26 mouse cellular contexts compared by ENCODE assay signal in genomic region chr1:172652040-172652662, GRCm38 (mm10). TPM values are rescaled to one million over a fixed set of nuclear protein-coding genes. Genes with fewer than 3 reads are reported as not detected.
DNase-seq lines count a peak whose midpoint lies in the region; ATAC-seq and TF ChIP-seq lines count a peak whose summit lies in the region.
"Had no signal": no experiment of that assay in that cellular context is flagged by ENCODE, and none has a peak within 500 bp of the region (broad histone marks: within the 10 kb centered on the region; RNA-seq: fewer than 3 reads in every experiment).

No protein-coding gene starts in this region.

- TF ChIP-seq POLR2A in liver, adult 2 months (IDR thresholded peaks at IDR 0.05; ENCODE audit: extremely low read depth, insufficient read depth, low read length): no peak
- TF ChIP-seq POLR2A in small intestine, adult 2 months (IDR thresholded peaks at IDR 0.05; ENCODE audit: low read depth, low read length): no peak

- no peak overlapping the region for H3K27ac ChIP-seq in heart, embryonic 12.5 days (ENCODE audit: poor library complexity, severe bottlenecking)
- H3K27ac ChIP-seq in liver, adult 2 months (replicated peaks; ENCODE audit: insufficient read depth, low read depth, low read length): peak overlapping the region; percentile 94
- no peak overlapping the region for H3K27ac ChIP-seq in liver, embryonic 11.5 days (ENCODE audit: low read depth, low read length)
- H3K27ac ChIP-seq in small intestine, adult 2 months (ENCODE audit: insufficient read depth, low read depth, low read length): no peak overlapping the region
- H3K27ac ChIP-seq: left cerebral cortex, adult 2 months; lung, embryonic 15.5 days; midbrain, embryonic 13.5 days had no signal

- peak overlapping the region; percentile 20; the same call in 1 of the 2 replicates for H3K4me2 ChIP-seq in heart, embryonic 12.5 days
- H3K4me2 ChIP-seq in liver, embryonic 11.5 days: no peak overlapping the region
- H3K4me2 ChIP-seq: lung, embryonic 15.5 days; midbrain, embryonic 13.5 days had no signal

- no peaks in the 10 kb centered on the region for H3K27me3 ChIP-seq in heart, embryonic 12.5 days (replicated peaks)
- no peaks in the 10 kb centered on the region for H3K27me3 ChIP-seq in liver, adult 2 months (ENCODE audit: control insufficient read depth, insufficient read depth, low read length)
- no peaks in the 10 kb centered on the region for H3K27me3 ChIP-seq in liver, embryonic 11.5 days (replicated peaks; ENCODE audit: control insufficient read depth, insufficient read depth, low read length)
- no peaks in the 10 kb centered on the region for H3K27me3 ChIP-seq in small intestine, adult 2 months (ENCODE audit: control insufficient read depth, insufficient read depth, low read length)
- H3K27me3 ChIP-seq: CH12.LX; lung, embryonic 15.5 days; midbrain, embryonic 13.5 days had no signal

- no peak for DNase-seq in heart, adult 18-20 months
- peak; percentile 98 for DNase-seq in liver, adult 2 months (ENCODE audit: extremely low read depth, low read depth, low spot score)
- DNase-seq in liver: no peak
- no peak for DNase-seq in liver, embryonic 11.5 days (ENCODE audit: low spot score)
- no peak for DNase-seq in cerebellum, postnatal 4 days (ENCODE audit: low spot score in 2 of 2)
- DNase-seq: adrenal gland, postnatal 25 days; cerebellum, adult 11 months; cerebellum, postnatal 14 days; embryo, embryonic 11 days; kidney, adult 9 months; layer of hippocampus, adult 9-11 months had no signal

- no peak for ATAC-seq in heart, embryonic 12.5 days (ENCODE audit: insufficient number of reproducible peaks, low FRiP score)
- ATAC-seq in liver, embryonic 11.5 days (replicated peaks; ENCODE audit: low FRiP score): 0 out of 2 replicates have a peak, but pooled peaks have one; percentile 22
- no peak for ATAC-seq in granulocyte monocyte progenitor cell, adult 5-6 weeks (replicated peaks; ENCODE audit: poor library complexity, severe bottlenecking)
- ATAC-seq: forebrain, embryonic 16.5 days; hindbrain, embryonic 16.5 days; midbrain, embryonic 13.5 days had no signal

- H3K36me3 ChIP-seq in heart, embryonic 12.5 days: no peaks in the 10 kb centered on the region
- no peaks in the 10 kb centered on the region for H3K36me3 ChIP-seq in liver, adult 2 months (ENCODE audit: control insufficient read depth, insufficient read depth, low read length)
- no peaks in the 10 kb centered on the region for H3K36me3 ChIP-seq in liver, embryonic 11.5 days (ENCODE audit: control insufficient read depth, insufficient read depth, low read length)
- H3K36me3 ChIP-seq in small intestine, adult 2 months (ENCODE audit: control insufficient read depth, insufficient read depth, low read length): no peaks in the 10 kb centered on the region
- H3K36me3 ChIP-seq: lung, embryonic 15.5 days; midbrain, embryonic 13.5 days had no signal

- no peaks in the 10 kb centered on the region for H3K79me2 ChIP-seq in liver, adult 2 months (ENCODE audit: control insufficient read depth, insufficient read depth, low read length)

- no peak for TF ChIP-seq CTCF in liver, adult 2 months (IDR thresholded peaks at IDR 0.05; ENCODE audit: low read depth, low read length)
- no peak for TF ChIP-seq CTCF in small intestine, adult 2 months (IDR thresholded peaks at IDR 0.05; ENCODE audit: extremely low read depth, insufficient read length, insufficient replicate concordance, low read depth, low read length)

- no peak overlapping the region for H3K9ac ChIP-seq in heart, embryonic 12.5 days
- H3K9ac ChIP-seq in liver, adult 2 months (ENCODE audit: low read depth, low read length): peak overlapping the region; percentile 18; the same call in 1 of the 2 replicates
- H3K9ac ChIP-seq in liver, embryonic 11.5 days (ENCODE audit: low read depth, low read length): no peak overlapping the region
- H3K9ac ChIP-seq: lung, embryonic 15.5 days; midbrain, embryonic 13.5 days had no signal

- H3K4me1 ChIP-seq in heart, embryonic 12.5 days (replicated peaks): peaks cover 31% of the 10 kb centered on the region
- peaks cover 13% of the 10 kb centered on the region; the same call in 1 of the 2 replicates for H3K4me1 ChIP-seq in liver, adult 2 months (ENCODE audit: control insufficient read depth, insufficient read depth, low read length)
- no peaks in the 10 kb centered on the region for H3K4me1 ChIP-seq in liver, embryonic 11.5 days (replicated peaks; ENCODE audit: control insufficient read depth, insufficient read depth, low read length)
- peaks cover 7% of the 10 kb centered on the region; the same call in 1 of the 2 replicates for H3K4me1 ChIP-seq in small intestine, adult 2 months (ENCODE audit: control insufficient read depth, insufficient read depth, insufficient read length, low read length)
- H3K4me1 ChIP-seq: lung, embryonic 15.5 days had no signal

- H3K4me3 ChIP-seq in heart, embryonic 12.5 days: no peak overlapping the region
- peak overlapping the region; percentile 3; the same call in 1 of the 2 replicates for H3K4me3 ChIP-seq in liver, adult 2 months (ENCODE audit: insufficient read depth, low read depth, low read length)
- no peak overlapping the region for H3K4me3 ChIP-seq in liver, embryonic 11.5 days (ENCODE audit: low read depth, low read length)
- peak overlapping the region; percentile 6; the same call in 1 of the 2 replicates for H3K4me3 ChIP-seq in small intestine, adult 2 months (ENCODE audit: low read depth, low read length)
- H3K4me3 ChIP-seq: left cerebral cortex, adult 2 months; lung, embryonic 15.5 days; midbrain, embryonic 13.5 days had no signal

- H3K9me3 ChIP-seq in heart, embryonic 12.5 days (replicated peaks): no peaks in the 10 kb centered on the region
- H3K9me3 ChIP-seq in liver, embryonic 11.5 days (ENCODE audit: control insufficient read depth, low read length): no peaks in the 10 kb centered on the region
- H3K9me3 ChIP-seq: lung, embryonic 15.5 days; midbrain, embryonic 13.5 days had no signal

- WGBS in heart, embryonic 12.5 days: 57% methylated on average over 18 of the region's 18 CpGs
- 19% methylated on average over 18 of the region's 18 CpGs for WGBS in liver, adult 2 months
- 70% methylated on average over 18 of the region's 18 CpGs for WGBS in liver, embryonic 11.5 days
- WGBS in small intestine, adult 2 months: 24% methylated on average over 18 of the region's 18 CpGs

RNA-seq across cellular contexts. Expression of gene Dusp23, which starts 19.4 kb away (rescaled TPM):
- 11.3 and 11.6 TPM in 2 replicates for polyA plus RNA-seq in heart, embryonic 12.5 days (2016; fragmentation: Nextera tagmentation; extraction: Ambion mirVana)
- total RNA-seq in heart, adult 18-20 months (2021): 10 to 100 TPM in 1 of 2 experiments, 1 to 10 TPM in 1; 9.8 to 10.4 TPM
- 3.5 and 5.6 TPM in 2 replicates for total RNA-seq in liver, adult 2 months (2014; rRNA removed)
- 30.9 and 44.1 TPM in 2 replicates for polyA plus RNA-seq in liver, adult 2 months (2012; rRNA removed)
- polyA plus RNA-seq in liver, embryonic 11.5 days (2014; fragmentation: Nextera tagmentation; extraction: Ambion mirVana): 6.2 and 8.2 TPM in 2 replicates
- 12.6 and 14.4 TPM in 2 replicates for polyA plus RNA-seq in small intestine, adult 2 months (2012; rRNA removed)
- 18.2 and 22.6 TPM in 2 replicates for total RNA-seq in granulocyte monocyte progenitor cell, adult 5-6 weeks (2014; fragmentation: Nextera tagmentation)
- total RNA-seq in granulocyte monocyte progenitor cell, adult 5-6 weeks (2017): 2.6 and 2.9 TPM in 2 replicates

RNA-seq across cellular contexts. Expression of gene Crp, which starts 45.7 kb away (rescaled TPM):
- 0.10 TPM in 1 of 2 replicates, not detected in the other for polyA plus RNA-seq in heart, embryonic 12.5 days (2016; fragmentation: Nextera tagmentation; extraction: Ambion mirVana)
- total RNA-seq in heart, adult 18-20 months (2021): under 1 TPM in 1 of 2 experiments, not detected in 1; 0.33 TPM
- 470 and 497 TPM in 2 replicates for total RNA-seq in liver, adult 2 months (2014; rRNA removed)
- polyA plus RNA-seq in liver, adult 2 months (2012; rRNA removed): 279 and 317 TPM in 2 replicates
- polyA plus RNA-seq in liver, embryonic 11.5 days (2014; fragmentation: Nextera tagmentation; extraction: Ambion mirVana): 3.5 and 5.8 TPM in 2 replicates
- polyA plus RNA-seq in small intestine, adult 2 months (2012; rRNA removed): 0.15 TPM in 1 of 2 replicates, not detected in the other
- not detected in 2 replicates for total RNA-seq in granulocyte monocyte progenitor cell, adult 5-6 weeks (2014; fragmentation: Nextera tagmentation)
- not detected in 2 replicates for total RNA-seq in granulocyte monocyte progenitor cell, adult 5-6 weeks (2017)
- total RNA-seq: adrenal gland, postnatal 25 days; CH12.LX; hematopoietic stem cell, adult 5-6 weeks; left cerebral cortex, adult 2 months; megakaryocyte progenitor cell, adult 5-6 weeks; MEL had no signal
- polyA plus RNA-seq: embryonic facial prominence, embryonic 14.5 days; forebrain, embryonic 16.5 days; hindbrain, embryonic 16.5 days; limb, embryonic 11.5 days; midbrain, embryonic 13.5 days had no signal

RNA-seq across cellular contexts. Expression of gene Fcrl6, which starts 49.8 kb away (rescaled TPM):
- not detected in 2 replicates for polyA plus RNA-seq in heart, embryonic 12.5 days (2016; fragmentation: Nextera tagmentation; extraction: Ambion mirVana)
- total RNA-seq in heart, adult 18-20 months (2021): not detected
- not detected in 2 replicates for total RNA-seq in liver, adult 2 months (2014; rRNA removed)
- not detected in 2 replicates for polyA plus RNA-seq in liver, adult 2 months (2012; rRNA removed)
- polyA plus RNA-seq in liver, embryonic 11.5 days (2014; fragmentation: Nextera tagmentation; extraction: Ambion mirVana): 0.11 TPM in 1 of 2 replicates, not detected in the other
- not detected in 2 replicates for polyA plus RNA-seq in small intestine, adult 2 months (2012; rRNA removed)
- not detected in 2 replicates for total RNA-seq in granulocyte monocyte progenitor cell, adult 5-6 weeks (2014; fragmentation: Nextera tagmentation)
- total RNA-seq in granulocyte monocyte progenitor cell, adult 5-6 weeks (2017): not detected in 2 replicates
- total RNA-seq: adrenal gland, postnatal 25 days; CH12.LX; hematopoietic stem cell, adult 5-6 weeks; left cerebral cortex, adult 2 months; megakaryocyte progenitor cell, adult 5-6 weeks; MEL had no signal
- polyA plus RNA-seq: forebrain, embryonic 16.5 days; lung, embryonic 15.5 days; midbrain, embryonic 13.5 days; stomach, embryonic 16.5 days had no signal

Comparison
In these comparisons a context has a peak if more than half of its experiments do, and no peak if none do; other contexts are left out.
1. H3K4me3 ChIP-seq: peak in liver, adult 2 months (single experiment) and small intestine, adult 2 months (single experiment); none in heart, embryonic 12.5 days (single experiment) and liver, embryonic 11.5 days (single experiment).
2. RNA of gene Crp, which starts 45.7 kb away (polyA plus RNA-seq): 279 to 317 TPM in liver, adult 2 months; 3.5 to 5.8 TPM in liver, embryonic 11.5 days, 0.10 TPM in heart, embryonic 12.5 days and 0.15 TPM in small intestine, adult 2 months; every median in the first group is over 10 times any median in the second.